Mouse (Mus musculus) thymus, adult 18-20 months (tissue): ENCODE data around the gene Cd164l2.
A peak's percentile ranks its signal among the peaks of the same experiment; 100 is the strongest.

Source experiments
- DNase-seq, 2 experiments: peaks; one replicate each; pipeline ENCODE4 v3.0.0; 2022; ENCODE audit warnings: mixed read lengths in 2 of 2

Cd164l2 gene

DNA sequence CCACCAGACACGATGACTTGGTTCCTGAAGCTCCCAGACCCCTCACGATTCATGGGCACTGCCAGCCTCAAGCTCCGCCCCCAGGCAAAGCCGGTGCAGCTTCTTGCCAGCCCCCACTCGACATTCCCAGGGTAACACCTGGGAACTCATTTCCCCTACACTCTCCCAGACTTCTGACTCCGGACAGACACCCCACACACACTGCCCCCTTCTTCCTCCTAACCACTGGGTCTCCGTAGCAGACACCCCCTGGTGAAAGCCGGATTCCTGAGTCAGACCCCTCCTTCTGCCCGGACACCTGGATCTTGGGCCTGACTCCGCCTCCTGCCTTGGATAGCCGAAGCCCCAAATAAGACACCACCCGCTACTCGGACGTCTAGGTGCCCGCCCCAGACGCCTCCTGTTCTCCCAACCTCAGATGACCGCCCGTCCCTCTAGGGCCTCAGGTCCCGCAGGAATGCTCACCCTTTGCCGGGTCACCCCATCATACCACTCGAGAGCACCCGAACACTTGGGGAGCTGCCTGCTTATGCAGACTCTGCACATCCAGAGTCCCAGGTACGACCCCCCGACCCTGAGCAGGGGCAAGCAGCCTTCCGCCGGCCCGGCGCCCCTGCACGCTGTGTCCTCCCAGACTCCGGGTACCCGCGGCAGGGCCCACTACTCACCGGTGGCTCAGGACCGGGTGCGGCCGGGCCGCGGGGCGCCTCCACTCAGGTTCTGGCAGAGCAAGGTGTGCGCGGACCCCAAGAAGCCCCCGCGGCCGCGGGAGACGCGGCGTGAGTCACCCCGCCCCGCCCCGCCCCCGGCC is at the start of gene Cd164l2, which contains the start of gene Gpr3:
Cd164l2 (plus strand) TSS at position 381 of the 811 bp plus-strand sequence.
Gpr3 (minus strand) TSS at position 786 of the 811 bp plus-strand sequence.
- DNase-seq, result no peak

DNA sequence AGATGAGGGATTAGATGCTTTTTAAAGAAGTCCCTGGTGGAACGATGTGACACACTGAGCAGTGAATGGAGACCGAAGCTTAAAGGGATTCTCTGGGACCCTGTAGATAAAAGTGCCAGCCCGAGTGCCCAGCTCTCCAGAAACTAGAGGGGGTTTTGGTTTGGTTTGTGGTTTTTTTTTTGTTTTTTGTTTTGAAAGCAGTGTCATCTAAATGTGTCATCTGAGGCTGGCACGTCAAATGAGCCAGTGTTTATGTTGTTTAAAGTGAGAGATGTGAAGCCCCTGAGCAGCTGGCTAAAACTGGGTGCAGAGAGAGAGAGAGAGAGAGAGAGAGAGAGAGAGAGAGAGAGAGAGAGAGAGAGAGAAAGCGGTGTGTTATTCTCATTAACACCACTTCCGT is 49.7 kb upstream of the Cd164l2 start:
- DNase-seq, result no peak

DNA sequence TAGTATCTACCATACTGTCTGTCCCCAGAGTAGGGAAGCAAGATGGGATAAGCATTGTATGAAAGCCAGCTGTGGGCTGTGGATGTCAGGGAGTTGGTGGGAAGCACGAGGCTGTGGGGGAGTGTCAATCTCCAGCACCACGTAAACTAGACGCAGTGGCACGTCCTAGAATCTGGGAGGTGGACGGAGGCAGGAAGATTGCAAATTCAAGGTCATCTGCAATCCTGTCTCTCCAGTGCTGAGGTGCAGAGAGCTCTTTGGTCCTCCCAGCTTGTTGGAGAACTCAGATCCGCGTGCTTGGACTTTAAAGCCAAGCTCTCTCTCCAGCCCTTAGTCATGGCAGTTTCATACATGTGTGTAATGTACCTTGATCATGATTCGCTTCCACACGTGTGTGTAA is 45.2 kb upstream of the Cd164l2 start:
- no peak for DNase-seq

DNA sequence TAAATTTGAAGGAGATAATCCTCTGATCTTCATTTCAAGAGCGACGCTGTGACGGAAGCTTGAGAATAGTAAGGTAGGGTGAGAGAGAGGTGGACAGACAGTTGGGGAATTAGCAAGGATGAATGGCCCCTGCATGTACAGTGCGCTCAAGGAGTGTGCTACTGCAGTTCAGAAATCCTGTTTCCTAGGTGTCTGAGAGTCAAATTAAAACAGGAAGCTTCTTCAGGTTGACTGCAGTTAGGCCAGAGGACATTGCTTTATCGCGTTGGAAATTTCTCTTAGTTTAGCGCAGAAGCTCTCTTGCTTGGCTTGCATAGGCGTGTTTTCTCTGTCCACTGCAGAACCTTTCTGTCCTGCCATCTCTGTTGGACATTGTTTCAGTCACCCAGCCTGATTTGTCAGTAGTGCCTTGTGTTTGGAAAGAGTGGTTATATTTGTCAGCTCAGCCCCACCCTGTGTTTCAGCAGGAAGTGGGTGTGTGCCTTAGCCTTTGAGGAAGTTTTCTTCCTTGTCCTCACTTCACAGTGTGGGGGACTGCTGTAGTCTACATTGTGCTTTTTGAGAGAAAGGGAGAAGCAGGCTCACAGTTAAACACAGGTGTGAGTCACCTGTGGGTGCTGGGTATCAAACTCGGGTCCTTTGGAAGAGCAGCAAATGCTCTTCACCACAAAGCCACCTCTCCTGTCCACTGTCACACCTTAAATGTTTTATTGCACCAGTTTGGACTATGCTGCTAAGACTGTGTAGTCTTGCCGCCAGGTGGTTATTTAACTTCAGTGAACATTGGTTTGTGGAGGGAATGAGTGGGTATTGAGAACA is 42.5 kb upstream of the Cd164l2 start:
- DNase-seq, result peak in 1 of 2 experiments; percentile 69

DNA sequence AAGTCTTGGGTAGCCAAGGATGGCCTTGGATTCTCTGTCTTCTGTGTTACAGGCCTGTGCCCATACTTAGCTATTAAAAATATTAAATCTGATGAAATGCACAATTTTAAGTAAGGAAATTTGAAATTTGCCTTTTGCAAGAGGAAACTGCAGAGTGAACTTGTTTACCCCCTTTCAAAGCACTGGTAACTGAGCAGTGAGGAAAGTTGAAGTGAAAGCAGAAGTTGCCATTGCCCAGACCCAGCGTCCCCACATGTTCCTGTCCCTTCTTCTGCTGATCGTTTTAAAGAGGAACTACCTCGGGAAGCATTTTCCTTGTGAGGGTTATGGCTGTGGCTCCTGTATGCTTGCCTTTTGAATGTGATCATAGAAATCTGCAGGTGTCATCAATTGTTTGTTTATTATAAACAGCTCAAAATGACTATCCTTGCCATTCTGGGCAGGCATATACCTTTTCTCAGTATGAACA is 41.8 kb upstream of the Cd164l2 start:
- no peak for DNase-seq

DNA sequence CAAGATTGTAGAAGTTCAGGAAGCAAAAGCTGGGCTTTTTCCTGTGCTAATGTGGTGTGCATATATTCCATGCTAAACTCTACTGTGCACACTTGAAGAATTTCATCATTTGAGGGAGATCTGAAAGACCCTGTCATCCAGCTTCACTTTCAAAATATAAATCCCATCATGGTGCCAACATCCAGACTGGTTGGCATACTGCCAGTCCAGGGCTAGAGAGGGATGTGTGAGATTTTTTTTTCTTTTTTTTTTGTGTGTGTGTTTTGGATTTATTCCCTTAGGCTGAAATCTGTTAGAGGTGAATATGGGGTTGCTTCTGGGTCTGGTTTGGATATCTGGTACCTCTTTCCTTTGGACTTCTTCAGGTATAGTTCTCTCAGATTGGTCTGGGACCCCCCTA is 41.3 kb upstream of the Cd164l2 start:
- no peak for DNase-seq

DNA sequence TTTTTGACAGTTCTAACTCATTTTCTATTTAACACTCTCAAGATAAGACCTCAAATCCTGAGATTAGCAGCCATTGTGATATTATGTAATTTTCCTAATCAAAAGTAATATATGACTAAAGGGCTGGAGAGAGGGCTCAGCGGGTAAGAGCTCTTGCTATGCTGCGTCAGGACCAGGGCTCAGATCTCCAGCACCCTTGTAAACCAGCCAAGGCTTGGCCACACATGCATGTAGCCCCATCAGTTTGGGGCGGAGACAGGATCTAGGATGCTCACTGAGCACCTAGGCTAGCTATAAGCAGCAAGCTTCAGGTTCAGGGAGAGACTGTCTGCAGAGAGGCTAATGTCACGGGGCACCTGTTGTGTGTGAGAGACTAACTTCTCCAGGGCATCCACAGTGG is 39.5 kb upstream of the Cd164l2 start:
- DNase-seq, result no peak

DNA sequence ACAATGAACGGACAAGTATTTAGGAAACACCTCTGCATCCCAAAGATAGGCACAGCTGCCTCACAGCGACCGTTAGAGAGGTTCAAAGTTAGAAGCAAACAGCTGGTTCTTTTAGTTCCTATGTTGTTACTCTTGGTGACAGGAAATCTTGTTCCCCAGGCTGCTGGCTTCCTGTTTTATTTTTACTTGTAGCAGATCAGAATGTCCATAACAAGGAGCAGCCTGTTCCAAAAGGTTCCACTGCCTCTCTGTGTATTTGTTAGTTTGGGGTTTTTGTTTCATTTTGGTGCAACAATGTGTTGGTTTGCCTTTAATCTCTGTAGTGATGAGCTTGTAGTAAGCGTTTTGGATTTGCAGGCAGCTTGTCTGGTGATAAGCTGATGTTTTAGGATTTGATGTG is 37.6 kb upstream of the Cd164l2 start:
- DNase-seq, result peak in 1 of 2 experiments; percentile 58

DNA sequence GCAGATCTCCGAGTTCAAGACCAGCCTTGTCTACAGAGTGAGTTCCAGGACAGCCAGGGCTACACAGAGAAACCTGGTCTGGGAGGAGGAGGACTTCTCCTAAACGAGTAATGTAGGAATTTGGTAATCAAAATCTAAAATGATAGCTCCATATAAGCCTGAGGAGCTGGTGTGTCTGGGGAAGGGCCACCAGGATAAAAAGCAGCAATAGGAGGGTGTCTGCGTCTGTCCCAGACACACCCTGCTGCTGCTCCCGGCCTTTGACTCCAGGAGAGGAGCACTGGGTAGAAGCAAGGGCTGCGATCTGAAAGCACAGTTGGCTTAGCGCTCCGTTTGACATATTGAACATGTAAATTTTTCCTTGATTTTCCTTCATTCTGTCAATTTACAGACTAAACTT is 36.7 kb upstream of the Cd164l2 start:
- no peak for DNase-seq

DNA sequence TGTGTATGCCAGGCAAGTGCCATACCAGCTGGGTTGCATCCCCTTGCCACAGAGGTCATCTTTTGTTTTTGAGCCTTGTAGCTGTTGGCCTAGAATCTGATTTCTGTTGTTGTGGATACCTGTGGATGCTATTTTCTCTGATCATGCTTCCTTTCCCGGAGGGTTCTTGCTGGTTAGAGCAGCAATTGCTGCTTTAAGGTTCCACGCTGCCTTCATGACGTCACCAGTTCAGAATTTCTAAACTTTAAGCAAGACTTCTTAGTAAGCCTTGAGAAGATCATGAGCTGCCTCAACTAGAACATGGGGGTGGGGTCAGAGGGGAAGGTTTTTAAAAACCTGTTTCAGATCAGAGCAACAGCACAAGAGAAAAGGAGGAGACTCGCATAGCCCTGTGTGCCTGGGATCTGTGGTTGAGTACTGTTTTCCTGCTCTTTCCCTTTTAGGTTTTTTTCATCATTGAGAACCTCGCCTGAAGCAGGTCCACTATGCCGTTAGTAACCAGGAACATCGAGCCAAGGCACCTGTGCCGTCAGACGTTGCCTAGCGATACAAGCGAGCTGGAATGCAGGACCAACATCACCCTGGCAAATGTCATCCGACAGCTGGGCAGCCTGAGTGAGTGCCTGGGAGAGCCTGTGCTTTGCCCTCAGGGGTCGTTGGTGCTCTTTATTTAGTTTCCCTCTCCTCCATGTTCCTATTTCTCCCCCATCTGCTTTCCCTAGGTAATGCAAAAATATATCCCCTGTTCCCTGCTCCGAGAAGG is 35.8 kb upstream of the Cd164l2 start:
- no peak for DNase-seq

DNA sequence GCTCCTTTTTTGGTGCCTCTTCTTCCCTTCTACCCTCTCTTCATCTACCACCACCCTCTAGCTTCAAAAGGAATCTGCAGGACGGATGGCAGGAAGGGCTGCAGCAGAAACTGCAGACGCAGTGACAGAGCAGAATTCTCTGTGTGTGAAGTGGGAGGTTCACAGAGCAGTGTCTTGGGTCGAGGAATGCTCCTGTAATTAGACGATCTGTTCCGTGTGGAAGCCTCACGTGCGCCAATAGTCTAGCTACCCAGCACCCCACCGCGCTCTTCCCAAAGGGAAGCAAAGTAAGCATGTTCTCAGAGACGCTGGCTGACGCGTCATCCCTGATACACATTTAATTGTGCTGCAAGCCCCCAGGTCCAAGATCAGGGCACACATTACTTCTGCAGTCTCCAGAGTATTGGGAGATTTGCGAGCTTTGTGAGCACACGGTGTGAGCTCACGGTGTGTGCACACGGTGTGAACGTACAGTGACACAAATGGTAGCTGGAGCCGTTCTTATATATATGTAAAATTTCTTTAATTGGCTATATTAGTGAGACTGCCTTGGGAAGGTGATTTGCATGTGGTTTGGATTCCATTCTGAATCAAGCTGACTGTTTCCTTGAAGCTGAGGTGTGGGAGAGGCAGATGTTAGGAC is 35.0 kb upstream of the Cd164l2 start:
- DNase-seq, result no peak

DNA sequence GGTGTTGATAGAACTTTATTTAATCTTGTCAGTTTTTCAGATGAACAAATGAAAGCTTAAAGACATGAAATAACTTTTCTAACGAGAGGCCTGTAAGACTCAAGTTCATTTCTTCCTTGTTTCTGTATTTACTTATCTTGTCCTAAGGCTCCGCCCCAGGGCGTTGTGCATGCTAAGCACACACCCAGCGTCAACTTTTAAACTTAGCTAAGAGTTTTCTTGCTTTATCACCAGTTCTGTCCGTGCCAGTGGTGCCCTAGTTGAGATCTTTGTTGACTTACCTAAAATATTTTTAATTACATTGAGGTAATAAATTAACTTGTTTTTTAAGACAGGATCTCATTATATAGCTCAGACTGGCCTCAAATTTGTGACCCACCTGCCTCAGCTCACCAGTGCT is 33.6 kb upstream of the Cd164l2 start:
- DNase-seq, result no peak

DNA sequence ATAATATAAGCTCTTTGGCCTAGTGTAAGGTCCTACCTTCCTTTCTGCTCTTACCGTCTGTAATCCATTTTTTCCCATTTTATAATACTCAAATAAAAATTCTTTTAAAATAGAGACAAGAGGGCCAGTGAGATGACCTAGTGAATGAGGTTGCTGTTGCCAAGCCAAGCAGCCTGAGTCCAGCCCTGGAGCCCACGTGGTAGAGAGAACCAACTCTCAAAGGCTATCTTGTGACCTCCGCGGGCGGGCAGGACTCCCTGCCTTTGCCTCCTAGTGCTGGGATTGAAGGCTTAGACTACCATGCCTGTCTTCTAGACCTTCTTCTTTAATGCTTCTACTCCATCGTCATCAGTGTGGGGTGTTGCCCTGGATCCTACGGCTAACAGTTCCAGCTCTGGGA is 32.7 kb upstream of the Cd164l2 start:
- no peak for DNase-seq

DNA sequence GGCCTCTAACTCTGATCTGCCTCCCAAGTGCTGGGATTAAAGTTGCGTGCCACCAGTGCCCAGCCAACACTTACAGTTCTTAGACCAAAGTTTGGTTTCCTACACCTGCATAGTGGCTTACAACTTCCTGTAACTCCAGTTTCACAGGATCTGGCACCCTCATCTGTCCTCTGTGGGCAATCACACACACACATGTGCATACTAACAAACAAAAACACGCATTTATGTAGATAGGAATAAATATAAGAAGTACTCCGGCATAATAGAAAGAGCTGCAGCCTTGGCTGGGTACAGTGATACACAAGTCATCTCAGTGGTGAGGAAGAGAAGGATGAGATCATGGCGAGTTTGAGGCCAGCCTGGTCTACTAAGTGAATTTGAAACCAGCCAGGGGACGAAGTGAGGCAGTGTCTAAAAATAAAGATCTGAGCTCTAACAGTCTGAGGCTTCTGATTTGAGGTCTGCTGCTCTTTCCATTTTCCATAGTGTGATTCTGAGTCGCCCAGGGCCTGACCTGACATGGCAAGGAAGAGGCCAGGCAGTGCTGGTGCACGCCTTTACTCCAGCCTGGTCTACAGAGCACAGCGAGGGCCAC is 29.4 kb upstream of the Cd164l2 start:
- DNase-seq, result no peak

DNA sequence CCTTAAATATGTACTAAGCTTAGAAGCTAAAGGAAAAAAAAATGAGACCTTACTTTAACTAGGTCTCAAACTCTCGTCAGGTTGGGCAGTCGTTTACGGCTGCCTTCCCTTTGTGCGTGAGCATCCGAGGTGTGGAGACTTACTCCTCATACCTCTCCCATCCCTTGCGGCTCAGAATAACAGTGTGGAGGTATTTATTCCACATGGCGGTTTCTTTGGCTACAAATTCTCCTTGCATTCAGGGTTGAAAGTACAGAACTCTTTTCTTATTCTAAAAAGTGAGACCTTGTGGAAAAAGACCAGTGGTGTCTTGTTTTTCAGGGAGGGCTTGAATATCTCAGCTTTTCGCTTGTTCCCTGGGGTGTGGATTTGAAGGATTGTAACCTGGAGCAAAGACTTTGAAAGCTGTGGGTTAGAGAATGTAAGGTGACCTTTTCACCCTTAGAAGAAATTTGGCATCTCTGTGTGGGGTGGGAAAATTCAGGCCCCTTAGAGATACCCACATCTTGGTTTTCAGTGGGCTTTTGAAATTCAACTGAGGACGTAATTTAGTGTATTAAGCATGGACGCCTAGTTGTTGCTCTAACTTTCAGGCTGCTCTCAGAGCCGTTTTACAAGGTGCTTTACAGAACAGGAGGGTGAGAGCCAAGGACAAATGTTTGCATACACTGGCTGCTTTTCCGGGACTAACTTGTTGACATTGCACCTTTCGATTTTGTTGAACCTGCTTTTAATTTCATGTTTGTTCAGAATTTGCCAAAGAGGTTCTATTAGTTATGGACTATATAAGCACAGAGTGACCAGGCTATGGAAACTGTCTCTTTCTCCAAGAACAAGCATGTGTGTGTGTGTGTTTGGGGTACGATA is 27.7 kb upstream of the Cd164l2 start:
- DNase-seq, result no peak

DNA sequence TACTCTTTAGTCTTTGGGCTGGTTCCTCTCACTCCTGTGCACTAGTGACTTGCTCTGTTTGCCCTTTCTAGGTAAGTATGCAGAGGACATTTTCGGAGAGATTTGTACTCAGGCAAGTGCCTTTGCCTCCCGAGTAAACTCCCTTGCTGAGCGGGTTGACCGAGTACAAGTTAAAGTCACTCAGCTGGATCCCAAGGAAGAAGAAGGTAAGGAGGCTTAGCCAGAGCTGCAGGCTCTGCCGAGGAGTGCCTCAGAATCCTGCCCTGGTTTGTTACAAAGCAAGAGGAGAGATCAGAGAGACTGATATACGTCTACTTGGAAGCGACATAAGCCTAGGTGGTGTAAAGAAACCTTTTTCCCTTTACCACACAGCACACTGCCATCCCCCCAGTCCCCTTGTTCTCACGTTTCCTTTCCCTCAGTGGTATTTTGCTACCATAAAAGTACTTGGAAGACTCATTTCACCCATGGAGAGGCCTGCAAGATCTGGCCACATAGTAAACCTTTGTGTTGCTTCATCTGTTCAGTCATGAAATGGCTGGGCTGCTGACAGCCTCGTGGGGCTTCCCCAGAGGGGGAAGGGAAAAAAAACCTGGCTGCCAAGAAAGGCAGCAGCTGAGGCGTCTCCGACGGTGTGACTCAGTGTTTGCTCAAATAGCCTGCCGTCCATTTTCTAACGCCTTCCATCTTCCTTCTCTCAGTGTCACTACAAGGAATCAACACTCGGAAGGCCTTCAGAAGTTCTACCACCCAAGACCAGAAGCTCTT is 26.8 kb upstream of the Cd164l2 start:
- no peak for DNase-seq

DNA sequence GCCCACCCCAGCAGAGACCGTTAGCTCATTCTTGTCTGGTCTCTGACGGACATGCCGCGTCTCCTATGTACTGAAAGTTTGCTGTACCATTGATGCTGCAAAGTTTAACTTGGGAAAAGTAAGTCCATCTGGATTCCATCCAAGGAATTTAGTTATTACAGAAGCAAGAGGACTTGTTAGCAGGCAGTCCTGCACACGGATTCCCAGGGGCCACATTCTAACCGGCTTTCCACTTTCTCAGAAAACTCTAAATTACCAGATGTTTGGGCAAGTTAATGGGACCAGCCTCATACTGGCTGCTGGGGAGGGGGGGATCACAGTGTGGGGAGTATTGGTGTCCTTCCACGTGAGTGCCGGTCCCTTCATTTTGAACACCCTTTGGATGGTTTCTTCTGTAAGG is 26.0 kb upstream of the Cd164l2 start:
- no peak for DNase-seq

DNA sequence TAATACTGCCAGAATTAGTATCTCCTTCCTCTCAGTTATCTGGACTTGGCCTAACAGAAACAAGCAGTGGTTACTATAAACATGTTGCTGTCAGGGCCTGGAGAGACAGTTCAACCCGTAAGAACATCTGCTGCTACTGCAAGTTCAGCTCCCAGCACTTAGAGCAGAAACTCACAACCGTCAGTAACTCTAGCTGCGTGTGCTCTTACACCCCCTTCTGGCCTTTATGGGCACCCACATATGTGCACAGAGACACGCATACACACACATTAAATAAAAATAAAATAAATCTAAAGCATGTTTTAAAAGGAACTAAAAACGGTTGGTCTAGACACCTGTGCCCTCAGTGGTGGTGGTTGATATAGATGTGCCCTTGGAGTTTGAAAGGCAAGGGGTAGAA is 25.1 kb upstream of the Cd164l2 start:
- DNase-seq, result no peak

DNA sequence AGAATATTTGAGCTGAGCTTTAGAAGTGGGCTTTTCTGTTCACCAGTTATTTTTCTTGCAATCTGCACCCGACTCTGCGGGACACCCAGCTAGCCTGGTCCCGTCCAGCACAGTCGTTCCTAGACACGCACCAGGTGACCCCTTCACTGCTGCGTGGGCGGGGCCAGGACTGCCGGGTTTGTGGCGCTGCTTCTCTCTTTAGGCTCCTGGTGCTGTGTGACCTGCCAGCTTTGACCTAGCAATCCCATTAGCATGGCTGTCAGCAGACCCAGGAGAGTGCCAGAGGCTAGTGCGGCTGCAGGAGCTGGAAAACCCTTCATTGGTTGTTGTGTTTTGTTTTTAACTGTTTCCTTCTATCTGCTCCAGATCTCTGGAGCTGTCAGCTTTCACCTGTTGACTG is 22.5 kb upstream of the Cd164l2 start:
- DNase-seq, result no peak

DNA sequence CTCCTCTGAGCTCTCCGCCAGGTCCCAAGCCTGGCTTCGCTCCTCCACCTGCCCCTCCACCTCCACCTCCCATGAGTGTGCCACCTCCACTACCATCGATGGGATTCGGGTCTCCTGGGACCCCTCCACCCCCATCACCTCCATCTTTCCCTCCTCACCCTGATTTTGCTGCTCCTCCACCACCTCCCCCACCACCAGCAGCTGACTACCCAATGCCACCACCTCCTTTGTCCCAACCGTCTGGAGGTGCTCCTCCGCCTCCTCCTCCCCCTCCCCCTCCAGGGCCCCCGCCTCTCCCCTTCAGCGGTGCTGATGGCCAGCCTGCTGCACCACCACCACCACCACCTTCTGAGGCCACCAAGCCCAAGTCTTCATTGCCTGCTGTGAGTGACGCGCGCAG is 17.4 kb upstream of the Cd164l2 start:
- DNase-seq, result no peak
